Mouse (Mus musculus) CD8-positive naive resting alpha-beta T cell, adult 2 months (primary cell): ENCODE data around the gene Lrrc73.

ENCODE experiments used
- DNase-seq, 2 experiments: peaks; one replicate each; pipeline ENCODE4 v3.0.0; 2022; ENCODE audit warnings: low read depth in 2 of 2, low spot score in 2 of 2

Lrrc73 gene

GRCm38 (mm10) chr17:46259675-46260074 is 6.3 kb downstream of the Lrrc73 start:
- DNase-seq: no peak

GRCm38 (mm10) chr17:46262201-46262694 is 8.9 kb downstream of the Lrrc73 start:
- no peak for DNase-seq

- no peak for DNase-seq
Measured at GRCm38 (mm10) chr17:46265502-46265901, 12.2 kb downstream of the Lrrc73 start.

- DNase-seq: peak; percentile 63 to 70
Measured at GRCm38 (mm10) chr17:46265918-46266618, 12.7 kb downstream of the Lrrc73 start.

GRCm38 (mm10) chr17:46266986-46267385 is 13.7 kb downstream of the Lrrc73 start:
- no peak for DNase-seq

- no peak for DNase-seq
Measured at GRCm38 (mm10) chr17:46267511-46267910, 14.2 kb downstream of the Lrrc73 start.

- no peak for DNase-seq
Measured at GRCm38 (mm10) chr17:46268026-46268720, 14.8 kb downstream of the Lrrc73 start.

- no peak for DNase-seq
Measured at GRCm38 (mm10) chr17:46269771-46270534, 16.6 kb downstream of the Lrrc73 start.

- no peak for DNase-seq
Measured at GRCm38 (mm10) chr17:46272058-46272457, 18.7 kb downstream of the Lrrc73 start.

GRCm38 (mm10) chr17:46272675-46273074 is 19.3 kb downstream of the Lrrc73 start:
- DNase-seq: no peak

- DNase-seq: no peak
Measured at GRCm38 (mm10) chr17:46273803-46274236, 20.5 kb downstream of the Lrrc73 start.

GRCm38 (mm10) chr17:46274465-46274864 is 21.1 kb downstream of the Lrrc73 start:
- DNase-seq: no peak

- no peak for DNase-seq
Measured at GRCm38 (mm10) chr17:46275034-46275433, 21.7 kb downstream of the Lrrc73 start.

- DNase-seq: no peak
Measured at GRCm38 (mm10) chr17:46275506-46275905, 22.2 kb downstream of the Lrrc73 start.

GRCm38 (mm10) chr17:46277586-46277985 is 24.3 kb downstream of the Lrrc73 start:
- no peak for DNase-seq

GRCm38 (mm10) chr17:46278011-46278765 is 24.9 kb downstream of the Lrrc73 start:
- no peak for DNase-seq

- DNase-seq: peak; percentile 60 to 70
Measured at GRCm38 (mm10) chr17:46282483-46283123, 29.3 kb downstream of the Lrrc73 start, which contains the start of gene Tjap1. Gene Tjap1 (minus strand): TSS chr17:46283026.

- DNase-seq: no peak
Measured at GRCm38 (mm10) chr17:46283140-46283539, 29.8 kb downstream of the Lrrc73 start.

- DNase-seq: no peak
Measured at GRCm38 (mm10) chr17:46283911-46284310, 30.6 kb downstream of the Lrrc73 start.

GRCm38 (mm10) chr17:46284653-46285052 is 31.3 kb downstream of the Lrrc73 start:
- no peak for DNase-seq
